Mouse (Mus musculus) olfactory bulb, adult 2 months (tissue): ENCODE results near the gene Slc16a11.

Experiments
- CTCF ChIP-seq: fragments of 200-500 bp; IDR thresholded peaks from 2 replicates; pipeline ENCODE4 v1.5.1; 2012; ENCODE audit warnings: low read depth, mild to moderate bottlenecking, low read length, moderate library complexity; ENCODE audit not compliant: insufficient read depth
- POLR2A ChIP-seq: fragments of 200-500 bp; IDR thresholded peaks from 2 replicates; pipeline ENCODE4 v1.6.1; 2012; ENCODE audit warnings: mild to moderate bottlenecking, low read depth, low read length, moderate library complexity; ENCODE audit not compliant: insufficient read depth

DNA sequence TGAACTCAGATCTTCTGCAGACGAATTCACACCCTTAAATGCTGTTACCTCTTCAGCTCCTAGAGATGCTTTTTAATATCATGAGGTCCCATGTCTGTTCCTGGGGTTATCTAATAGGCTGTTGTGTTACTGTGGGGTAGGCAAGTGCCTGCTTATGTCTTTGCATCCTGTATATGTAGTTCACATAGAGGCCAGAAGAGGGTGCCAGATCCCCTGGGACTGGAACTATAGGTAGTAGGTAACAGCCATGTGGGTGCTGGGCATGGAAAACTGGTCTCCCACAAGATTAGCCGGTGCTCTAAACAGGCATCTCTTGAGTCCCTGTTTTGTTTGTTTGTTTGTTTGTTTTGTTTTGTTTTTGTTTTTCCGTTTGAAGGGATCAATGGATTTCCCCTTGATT is 40.7 kb upstream of the Slc16a11 start:
- TF ChIP-seq POLR2A (no peak), CTCF (no peak)
